Mouse (Mus musculus): ENCODE measurements around the gene Hoga1. TPM values are rescaled to one million over a fixed set of nuclear protein-coding genes. Genes with fewer than 3 reads are reported as not detected.
"Not testable (repeated sequence)": the region's sequence is repeated elsewhere in the genome, so short reads cannot be mapped to it uniquely, and the experiment has no call there.

Gene Hoga1
- total and polyA plus RNA-seq, 2 experiments from 2014 or later = 3.1 to 3.4 TPM

DNA sequence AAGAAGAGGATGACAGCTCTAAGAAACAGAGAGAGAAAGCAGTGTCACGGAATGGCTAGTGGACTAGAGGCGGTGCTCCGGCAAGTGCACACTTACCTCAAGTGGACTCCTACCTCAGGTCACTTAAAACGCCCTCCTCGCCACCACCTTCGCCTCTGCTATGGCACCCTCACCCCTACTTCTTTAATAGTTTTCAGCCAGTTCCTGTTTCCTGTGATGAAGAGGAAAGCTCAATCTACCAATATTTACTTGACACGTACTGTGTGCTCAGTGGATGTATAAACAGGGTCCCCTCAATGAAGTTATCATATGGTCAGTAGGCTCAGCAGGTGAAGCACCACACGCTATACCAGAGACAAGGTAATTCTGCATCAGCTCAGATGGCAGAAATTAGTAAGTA lies 33.2 kb downstream of the Hoga1 start:
- Histone ChIP-seq H3K27ac (ENCODE audit: low read depth, low read length) (no peak overlapping the region), H3K4me2 (ENCODE audit: low read depth, low read length, poor library complexity, severe bottlenecking) (no peak overlapping the region), H3K9me3 (ENCODE audit: low read length) (no peaks in the 10 kb centered on the region), H3K4me1 (ENCODE audit: insufficient read depth, low read length) (no peaks in the 10 kb centered on the region), H3K9ac (replicated peaks; ENCODE audit: low read length, poor library complexity, severe bottlenecking) (no peak overlapping the region), H3K27me3 (ENCODE audit: insufficient read depth, low read length) (no peaks in the 10 kb centered on the region), H3K36me3 (ENCODE audit: insufficient read depth, low read length) (peaks cover 40% of the 10 kb centered on the region), H3K4me3 (ENCODE audit: low read depth, low read length) (no peak overlapping the region)
- whole genome bisulfite sequencing = 94% methylated on average over 8 of the region's 8 CpGs
- no peak for TF ChIP-seq CTCF (IDR thresholded peaks at IDR 0.05)
- no peak for DNase-seq (ENCODE audit: low spot score)
- ATAC-seq (ENCODE audit: low FRiP score) = no peak

DNA sequence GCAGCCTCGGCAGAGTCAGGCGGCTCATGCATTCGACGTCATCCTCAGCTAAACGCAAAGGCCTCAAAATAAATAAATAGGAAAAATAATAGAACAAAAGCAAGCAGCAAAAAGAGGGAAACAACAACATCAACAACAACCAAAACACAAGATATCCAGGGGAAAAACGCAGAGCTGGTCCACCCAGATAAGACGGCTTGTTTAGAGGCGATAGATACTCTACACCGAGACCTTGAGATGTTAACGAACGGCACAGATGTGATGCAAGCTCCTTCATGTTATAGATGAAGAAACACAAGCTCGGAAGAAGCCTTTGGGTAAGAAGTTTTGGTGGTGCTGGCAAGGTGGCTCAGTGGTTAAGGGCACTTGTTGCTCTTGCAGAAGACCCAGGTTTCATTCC lies 33.6 kb downstream of the Hoga1 start:
- Histone ChIP-seq H3K9ac (replicated peaks; ENCODE audit: low read length, poor library complexity, severe bottlenecking) (no peak overlapping the region), H3K27ac (ENCODE audit: low read depth, low read length) (no peak overlapping the region), H3K36me3 (ENCODE audit: insufficient read depth, low read length) (peaks cover 39% of the 10 kb centered on the region), H3K9me3 (ENCODE audit: low read length) (no peaks in the 10 kb centered on the region), H3K4me2 (ENCODE audit: low read depth, low read length, poor library complexity, severe bottlenecking) (no peak overlapping the region), H3K27me3 (ENCODE audit: insufficient read depth, low read length) (no peaks in the 10 kb centered on the region), H3K4me3 (ENCODE audit: low read depth, low read length) (no peak overlapping the region), H3K4me1 (ENCODE audit: insufficient read depth, low read length) (no peaks in the 10 kb centered on the region)
- no peak for TF ChIP-seq CTCF (IDR thresholded peaks at IDR 0.05)
- ATAC-seq (ENCODE audit: low FRiP score) (no peak), DNase-seq (ENCODE audit: low spot score) (no peak)
- WGBS = 97% methylated on average over 12 of the region's 12 CpGs

DNA sequence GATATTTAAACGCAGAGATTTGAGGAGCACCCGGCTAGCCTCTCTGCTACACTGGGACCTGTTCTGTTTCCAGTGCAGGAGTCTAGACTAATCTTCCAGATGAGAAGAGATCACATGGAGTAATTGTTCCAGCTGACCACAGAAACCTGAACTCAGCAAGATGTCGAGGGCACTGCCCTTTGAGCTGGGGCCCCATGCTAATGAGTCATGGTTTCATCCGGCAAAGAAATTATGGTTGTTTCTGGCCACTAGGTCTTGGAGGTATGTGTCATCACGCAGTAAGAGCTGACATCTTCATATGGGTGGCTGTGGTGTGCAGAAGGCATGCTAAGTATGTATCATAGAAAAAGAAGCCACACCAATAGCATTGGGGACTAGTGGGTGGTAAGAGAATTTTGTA lies 34.5 kb downstream of the Hoga1 start:
- Histone ChIP-seq H3K27me3 (ENCODE audit: insufficient read depth, low read length) (no peaks in the 10 kb centered on the region), H3K36me3 (ENCODE audit: insufficient read depth, low read length) (peaks cover 34% of the 10 kb centered on the region), H3K9me3 (ENCODE audit: low read length) (no peaks in the 10 kb centered on the region), H3K27ac (ENCODE audit: low read depth, low read length) (no peak overlapping the region), H3K4me3 (ENCODE audit: low read depth, low read length) (no peak overlapping the region), H3K4me1 (ENCODE audit: insufficient read depth, low read length) (no peaks in the 10 kb centered on the region), H3K9ac (replicated peaks; ENCODE audit: low read length, poor library complexity, severe bottlenecking) (no peak overlapping the region), H3K4me2 (ENCODE audit: low read depth, low read length, poor library complexity, severe bottlenecking) (no peak overlapping the region)
- no peak for TF ChIP-seq CTCF (IDR thresholded peaks at IDR 0.05)
- ATAC-seq (ENCODE audit: low FRiP score) (no peak), DNase-seq (ENCODE audit: low spot score) (no peak)
- WGBS = 80% methylated on average over 5 of the region's 5 CpGs

DNA sequence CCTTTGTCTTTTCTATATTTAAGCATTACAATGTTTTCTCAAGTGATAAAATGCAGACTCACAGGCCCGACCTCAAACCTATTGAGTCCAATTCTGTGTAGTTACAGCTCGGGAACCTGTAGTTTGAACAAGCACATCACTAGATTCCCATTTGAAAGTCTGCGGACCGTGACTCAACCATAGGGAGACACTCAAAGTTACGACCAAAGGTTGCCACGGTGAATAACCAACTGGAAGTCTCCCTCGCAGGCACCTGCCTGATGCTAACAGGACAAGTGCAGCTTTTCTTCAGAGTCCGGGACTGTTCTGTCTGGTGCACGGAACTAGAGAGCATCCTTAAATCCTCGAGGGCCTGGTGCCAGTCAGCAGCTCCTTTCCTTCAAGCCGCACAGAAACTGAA lies 35.1 kb downstream of the Hoga1 start:
- H3K4me1 ChIP-seq (ENCODE audit: insufficient read depth, low read length) = no peaks in the 10 kb centered on the region
- WGBS = 69% methylated on average over 11 of the region's 11 CpGs
- DNase-seq (ENCODE audit: low spot score) (no peak), ATAC-seq (ENCODE audit: low FRiP score) (no peak)
- peaks cover 28% of the 10 kb centered on the region for H3K36me3 ChIP-seq (ENCODE audit: insufficient read depth, low read length)
- H3K4me2 ChIP-seq (ENCODE audit: low read depth, low read length, poor library complexity, severe bottlenecking) = no peak overlapping the region
- H3K27ac ChIP-seq (ENCODE audit: low read depth, low read length) = no peak overlapping the region
- TF ChIP-seq CTCF (IDR thresholded peaks at IDR 0.05) = no peak
- H3K9me3 ChIP-seq (ENCODE audit: low read length) = no peaks in the 10 kb centered on the region
- no peak overlapping the region for H3K9ac ChIP-seq (replicated peaks; ENCODE audit: low read length, poor library complexity, severe bottlenecking)
- H3K4me3 ChIP-seq (ENCODE audit: low read depth, low read length) = no peak overlapping the region
- H3K27me3 ChIP-seq (ENCODE audit: insufficient read depth, low read length) = no peaks in the 10 kb centered on the region

GRCm38 (mm10) chr19:42081613-42082012 lies 36.2 kb downstream of the Hoga1 start:
- 96% methylated on average over 5 of the region's 5 CpGs for WGBS
- not testable (repeated sequence) for H3K4me2 ChIP-seq (ENCODE audit: low read depth, low read length, poor library complexity, severe bottlenecking); H3K9ac ChIP-seq (replicated peaks; ENCODE audit: low read length, poor library complexity, severe bottlenecking); ATAC-seq (ENCODE audit: low FRiP score); H3K4me3 ChIP-seq (ENCODE audit: low read depth, low read length); DNase-seq (ENCODE audit: low spot score); H3K4me1 ChIP-seq (ENCODE audit: insufficient read depth, low read length); H3K27ac ChIP-seq (ENCODE audit: low read depth, low read length); H3K9me3 ChIP-seq (ENCODE audit: low read length); H3K27me3 ChIP-seq (ENCODE audit: insufficient read depth, low read length)
- H3K36me3 ChIP-seq (ENCODE audit: insufficient read depth, low read length) = peaks cover 17% of the 10 kb centered on the region

- Histone ChIP-seq H3K27ac (ENCODE audit: low read depth, low read length) (peak overlapping the region; percentile 77), H3K4me1 (ENCODE audit: insufficient read depth, low read length) (no peaks in the 10 kb centered on the region), H3K4me2 (ENCODE audit: low read depth, low read length, poor library complexity, severe bottlenecking) (peak overlapping the region; percentile 72), H3K4me3 (ENCODE audit: low read depth, low read length) (peak overlapping the region; percentile 72), H3K27me3 (ENCODE audit: insufficient read depth, low read length) (no peaks in the 10 kb centered on the region), H3K9me3 (ENCODE audit: low read length) (no peaks in the 10 kb centered on the region), H3K36me3 (ENCODE audit: insufficient read depth, low read length) (no peaks in the 10 kb centered on the region), H3K9ac (replicated peaks; ENCODE audit: low read length, poor library complexity, severe bottlenecking) (peak overlapping the region; percentile 86)
- DNase-seq (ENCODE audit: low spot score) (no peak), ATAC-seq (ENCODE audit: low FRiP score) (0 out of 2 replicates have a peak, but pooled peaks have one; percentile 0)
- TF ChIP-seq CTCF (IDR thresholded peaks at IDR 0.05) = no peak
- WGBS = 4% methylated on average over 10 of the region's 10 CpGs
Observed at GRCm38 (mm10) chr19:42085690-42086089, 40.3 kb downstream of the Hoga1 start.
